Mouse (Mus musculus) heart, adult 8-10 months (tissue): ENCODE results near the gene Fstl5. TPM values are rescaled to one million over a fixed set of nuclear protein-coding genes. Genes with fewer than 3 reads are reported as not detected.

Experiments
- DNase-seq: peaks from one replicate; pipeline ENCODE4 v3.0.0; 2022; ENCODE audit warnings: low spot score
- total RNA-seq, 4 experiments: library from RNA; stranded (reverse); gene quantifications; 2 replicates each; pipeline ENCODE4 v1.2.4; 2022

Gene Fstl5
- total RNA-seq, 4 experiments from 2014 or later, result not detected

DNA sequence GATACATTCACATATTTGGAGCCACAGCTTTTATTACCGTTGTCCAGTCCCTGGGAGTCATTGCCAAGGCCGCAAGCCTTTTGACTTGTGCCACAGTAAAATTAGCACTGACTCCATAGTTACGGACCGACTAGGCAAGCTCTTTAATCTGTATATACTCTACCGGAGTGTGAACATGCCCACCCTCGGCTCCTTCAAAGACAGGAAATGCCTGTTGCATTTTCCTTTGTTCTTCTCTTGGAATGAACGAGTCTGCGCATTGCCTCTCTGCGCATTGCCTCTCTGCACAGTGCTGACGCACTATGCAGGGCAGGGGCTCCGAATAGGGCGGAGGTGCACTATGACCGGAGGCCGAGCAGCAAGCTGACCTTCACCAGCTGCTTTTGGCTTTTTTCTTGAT lies 434.7 kb downstream of the Fstl5 start:
- DNase-seq, result no peak

- DNase-seq, result no peak
These were observed 493.3 kb downstream of the Fstl5 start for GRCm38 (mm10) chr3:76567346-76567745.

- DNase-seq, result no peak
These were observed 498.4 kb downstream of the Fstl5 start for GRCm38 (mm10) chr3:76572478-76572877.

- no peak for DNase-seq
These were observed 499.0 kb downstream of the Fstl5 start for GRCm38 (mm10) chr3:76572920-76573541.

DNA sequence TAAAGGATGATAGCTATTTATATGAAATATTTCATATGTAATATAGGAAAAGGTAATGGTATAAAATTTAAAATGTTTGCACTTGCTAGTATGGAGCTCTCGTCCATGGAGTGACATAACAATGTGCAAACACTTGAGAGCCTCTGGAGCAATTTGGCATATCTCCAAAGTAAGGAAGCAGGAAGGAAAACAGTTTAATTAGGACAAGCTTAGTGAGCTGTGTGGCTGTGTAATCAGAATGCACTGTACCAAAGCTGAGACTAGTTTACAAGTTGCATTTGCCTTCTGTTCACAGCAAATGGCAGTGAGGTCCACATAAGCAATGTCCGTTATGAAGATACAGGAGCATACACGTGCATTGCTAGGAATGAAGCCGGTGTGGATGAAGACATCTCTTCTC lies 519.1 kb downstream of the Fstl5 start:
- no peak for DNase-seq

GRCm38 (mm10) chr3:76620044-76620443 lies 546.0 kb downstream of the Fstl5 start:
- no peak for DNase-seq

- no peak for DNase-seq
These were observed 580.2 kb downstream of the Fstl5 start for GRCm38 (mm10) chr3:76654243-76654642.

DNA sequence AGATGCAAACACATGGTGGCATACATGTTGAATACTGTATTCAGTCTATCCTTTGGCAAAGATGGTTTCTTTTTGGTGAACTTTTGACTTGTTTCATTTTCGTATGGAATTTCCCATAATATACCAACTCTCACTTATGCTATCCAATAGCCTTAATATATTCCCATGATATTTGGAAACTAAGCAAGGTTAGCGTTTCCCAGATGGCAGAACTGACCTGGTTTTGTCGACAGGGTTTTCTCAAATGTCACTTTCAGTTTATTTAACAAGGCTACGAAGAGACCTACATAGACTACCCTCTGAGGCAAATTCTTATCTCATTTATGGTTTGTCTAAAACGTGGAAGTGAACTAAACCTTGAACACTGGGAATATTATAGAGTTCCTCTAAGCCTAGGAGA lies 596.8 kb downstream of the Fstl5 start:
- no peak for DNase-seq

DNA sequence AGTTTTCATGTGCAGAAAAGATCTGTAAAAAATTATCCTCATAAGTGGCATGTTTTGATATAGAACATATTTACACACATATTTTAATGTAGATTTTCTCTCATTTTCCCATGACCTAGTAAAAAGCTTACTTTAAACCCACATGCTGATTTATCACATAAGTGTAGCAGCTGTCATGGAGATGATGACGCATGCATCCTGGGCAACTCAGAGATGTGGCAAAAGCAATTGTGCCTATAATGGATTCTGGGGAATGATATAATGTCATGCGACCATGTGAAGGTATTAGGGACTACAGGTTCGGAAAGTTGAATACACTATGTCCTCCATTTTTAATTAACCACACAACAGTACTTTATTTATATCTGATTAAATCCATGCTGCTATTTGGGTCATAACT lies 601.9 kb downstream of the Fstl5 start:
- DNase-seq, result no peak

DNA sequence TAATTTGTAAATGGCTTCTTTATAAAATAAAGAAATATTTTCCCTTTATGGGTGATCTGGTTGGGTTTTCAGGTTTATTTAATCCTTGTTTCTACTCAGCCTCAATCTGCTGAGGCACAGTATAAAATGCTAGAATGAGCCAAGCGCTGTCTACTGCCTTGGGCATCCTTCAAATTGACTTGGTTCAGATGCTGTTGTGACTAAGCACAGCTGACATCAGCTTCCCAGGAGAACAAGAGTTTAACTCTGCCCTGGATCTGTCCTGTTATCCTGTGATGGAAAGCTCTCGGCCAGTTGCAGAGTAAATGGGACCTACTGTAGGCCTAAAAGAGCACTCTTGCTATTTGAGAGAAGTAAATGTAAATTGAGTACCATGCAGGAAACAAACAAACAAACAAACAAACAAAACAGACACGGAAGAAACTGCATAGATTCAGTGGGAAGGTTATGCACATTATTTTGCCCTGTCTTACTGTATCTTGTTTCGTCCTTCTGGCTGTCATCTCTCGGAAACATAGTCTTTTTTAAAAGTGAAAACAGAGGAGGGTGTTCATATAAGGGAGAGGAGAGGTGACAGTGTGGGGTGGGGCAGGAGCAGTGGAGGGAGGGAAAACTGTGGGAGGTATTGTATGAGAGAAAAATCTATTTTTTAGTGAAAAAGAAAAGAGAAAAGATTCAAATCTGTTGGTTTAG lies 605.9 kb downstream of the Fstl5 start:
- no peak for DNase-seq

DNA sequence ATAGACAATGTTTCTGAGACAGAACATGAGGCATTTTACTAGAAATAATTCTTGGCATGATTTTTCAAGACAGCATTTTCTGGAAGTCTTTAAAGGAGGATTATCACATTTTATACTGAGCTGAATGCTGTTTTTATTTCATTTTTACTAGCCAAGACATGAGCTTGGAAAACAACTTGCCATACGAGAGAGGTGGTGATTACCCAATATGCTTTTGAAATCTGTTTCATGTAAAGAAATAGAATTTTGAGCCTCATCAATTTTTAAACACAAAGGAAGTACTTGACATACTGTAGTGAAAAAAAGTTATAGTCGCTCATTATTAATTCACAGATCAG lies 606.4 kb downstream of the Fstl5 start:
- DNase-seq, result no peak

DNA sequence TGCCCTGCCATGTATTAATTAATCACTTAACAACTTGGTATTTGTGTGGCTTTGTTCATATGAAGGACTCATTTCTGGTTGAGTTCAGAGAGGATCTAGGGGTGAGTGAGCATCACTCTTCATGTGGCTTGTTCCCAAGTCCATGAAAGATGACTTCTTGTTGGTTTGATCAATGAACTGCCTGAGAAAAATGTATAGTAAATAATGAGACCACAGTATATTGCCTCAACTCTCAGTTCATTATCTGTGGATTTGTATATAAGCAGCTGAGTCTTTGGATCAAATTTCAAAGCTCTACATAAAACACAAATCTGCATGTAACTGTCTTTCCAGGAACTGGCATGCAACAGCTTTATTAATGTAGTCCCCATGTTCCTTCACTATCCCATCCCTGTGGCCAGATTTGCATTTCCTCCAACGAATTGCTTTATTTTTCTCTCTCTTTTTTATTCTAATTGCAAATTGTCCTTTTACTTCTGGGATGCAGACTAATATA lies 623.1 kb downstream of the Fstl5 start:
- no peak for DNase-seq

DNA sequence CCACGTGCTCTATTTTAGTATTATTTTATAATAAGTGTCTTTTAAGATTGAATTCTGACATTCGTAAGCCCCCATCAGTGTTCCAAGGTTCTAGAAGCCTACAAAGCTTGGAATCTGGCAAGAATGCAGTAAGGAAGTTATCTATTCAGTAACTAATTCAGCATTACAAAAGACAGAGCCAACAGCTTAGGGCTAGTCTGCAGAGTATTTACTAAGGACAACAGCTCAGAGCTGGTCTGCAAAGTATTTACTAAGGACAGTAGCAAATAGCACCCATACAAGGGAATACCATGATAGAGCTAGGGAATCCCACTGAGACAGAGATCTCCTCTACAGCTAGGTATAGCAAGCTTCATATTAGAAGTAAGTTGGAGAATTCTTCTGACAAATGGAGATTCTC lies 665.2 kb downstream of the Fstl5 start:
- no peak for DNase-seq

Other genes starting within 250 kb of the Fstl5 start
- gene Golim4, start 117.3 kb upstream of the Fstl5 start, total RNA-seq, result 10 to 100 TPM; 16.5 to 20.4 (median 18.7) TPM